Mouse (Mus musculus) ovary, postnatal 10 days (tissue): Measurements from ENCODE around the gene Fbxo40.

Experiments
- DNase-seq: peaks from one replicate; pipeline ENCODE4 v3.0.0; 2022; ENCODE audit warnings: low spot score

Fbxo40 gene

GRCm38 (mm10) chr16:36946459-36947159 is 43.7 kb downstream of the Fbxo40 start:
- DNase-seq = no peak

- DNase-seq = no peak
These were observed 45.3 kb downstream of the Fbxo40 start for GRCm38 (mm10) chr16:36944895-36945424.

- no peak for DNase-seq
These were observed 46.7 kb downstream of the Fbxo40 start for GRCm38 (mm10) chr16:36943591-36943990.

GRCm38 (mm10) chr16:36941895-36942294 is 48.4 kb downstream of the Fbxo40 start:
- no peak for DNase-seq

- DNase-seq = no peak
These were observed 49.0 kb downstream of the Fbxo40 start for GRCm38 (mm10) chr16:36941137-36941727.

GRCm38 (mm10) chr16:36935814-36936213 is 54.5 kb downstream of the Fbxo40 start:
- no peak for DNase-seq

- no peak for DNase-seq
These were observed 55.2 kb downstream of the Fbxo40 start, which contains the start of gene Hcls1 for GRCm38 (mm10) chr16:36934841-36935620. Gene Hcls1, plus strand, starts transcription at chr16:36934983.

GRCm38 (mm10) chr16:36934131-36934840 is 56.0 kb downstream of the Fbxo40 start:
- DNase-seq = no peak

- no peak for DNase-seq
These were observed 57.7 kb downstream of the Fbxo40 start for GRCm38 (mm10) chr16:36932546-36932945.

GRCm38 (mm10) chr16:36931976-36932375 is 58.3 kb downstream of the Fbxo40 start:
- no peak for DNase-seq

GRCm38 (mm10) chr16:36931381-36931780 is 58.9 kb downstream of the Fbxo40 start:
- DNase-seq = no peak

GRCm38 (mm10) chr16:36930231-36931136 is 59.8 kb downstream of the Fbxo40 start:
- no peak for DNase-seq

GRCm38 (mm10) chr16:36929216-36929615 is 61.1 kb downstream of the Fbxo40 start:
- no peak for DNase-seq

- DNase-seq = no peak
These were observed 62.2 kb downstream of the Fbxo40 start for GRCm38 (mm10) chr16:36928106-36928500.

- no peak for DNase-seq
These were observed 62.7 kb downstream of the Fbxo40 start for GRCm38 (mm10) chr16:36927495-36928105.

- DNase-seq = no peak
These were observed 63.5 kb downstream of the Fbxo40 start for GRCm38 (mm10) chr16:36926514-36927447.

GRCm38 (mm10) chr16:36925797-36926196 is 64.5 kb downstream of the Fbxo40 start:
- no peak for DNase-seq

GRCm38 (mm10) chr16:36925351-36925750 is 64.9 kb downstream of the Fbxo40 start:
- no peak for DNase-seq

GRCm38 (mm10) chr16:36924312-36924711 is 66.0 kb downstream of the Fbxo40 start:
- no peak for DNase-seq
